Mouse (Mus musculus) lung, adult 2 months (tissue): ENCODE data around the gene Gm21885. TPM values are rescaled to one million over a fixed set of nuclear protein-coding genes. Genes with fewer than 3 reads are reported as not detected.

Experiments
- DNase-seq: peaks from one replicate; pipeline ENCODE4 v3.0.0; 2022
- H3K4me1 ChIP-seq: fragments of 200-500 bp; 2 replicates; pipeline ENCODE4 v1.6.1; 2011; ENCODE audit warnings: low read length; ENCODE audit not compliant: control insufficient read depth, insufficient read depth
- H3K4me3 ChIP-seq: fragments of 200-500 bp; replicated peaks from 2 replicates; pipeline ENCODE3; 2011; ENCODE audit warnings: low read depth, mild to moderate bottlenecking, control low read depth, low read length; ENCODE audit errors: extremely low read depth
- CTCF ChIP-seq: fragments of 200-500 bp; IDR thresholded peaks from 2 replicates; pipeline ENCODE4 v1.5.1; 2011; ENCODE audit warnings: mild to moderate bottlenecking, low read length, control low read depth; ENCODE audit not compliant: insufficient read depth
- POLR2A ChIP-seq: fragments of 200-500 bp; IDR thresholded peaks from 2 replicates; pipeline ENCODE4 v1.6.1; 2011; ENCODE audit warnings: low read depth, mild to moderate bottlenecking, control low read depth, low read length, borderline replicate concordance; ENCODE audit errors: extremely low read depth
- WGBS: fragments of 180-500 bp; shearing (Covaris S2); methylation state at CpG from one replicate; pipeline ENCODE4 v1.1.7; 2018; 5-methylcytosine and 5-hydroxymethylcytosine counted together
- polyA plus RNA-seq: library from polyadenylated mRNA; depleted of rRNA; stranded (reverse); fragments of >200 nt; gene quantifications from 2 replicates; pipeline ENCODE4 v1.2.3, GENCODE M21; 2012

Gm21885 gene
- polyA plus RNA-seq, 1 experiment, result not detected

GRCm38 (mm10) chr11:94315308-94315707 is 33.6 kb downstream of the Gm21885 start:
- H3K4me3 ChIP-seq, result no peak overlapping the region
- no peak for DNase-seq
- 31% methylated on average over 1 of the region's 1 CpGs for WGBS
- peaks cover 41% of the 10 kb centered on the region for H3K4me1 ChIP-seq
- no peak for TF ChIP-seq POLR2A
- no peak for TF ChIP-seq CTCF

GRCm38 (mm10) chr11:94316528-94316927 is 34.9 kb downstream of the Gm21885 start:
- Histone ChIP-seq H3K4me1 (peaks cover 34% of the 10 kb centered on the region), H3K4me3 (no peak overlapping the region)
- TF ChIP-seq POLR2A (no peak), CTCF (no peak)
- DNase-seq, result no peak
- WGBS, result 67% methylated on average over 2 of the region's 2 CpGs

- DNase-seq, result no peak
- Histone ChIP-seq H3K4me3 (no peak overlapping the region), H3K4me1 (peaks cover 31% of the 10 kb centered on the region)
- TF ChIP-seq POLR2A (no peak), CTCF (no peak)
- 44% methylated on average over 1 of the region's 1 CpGs for WGBS
Observed at GRCm38 (mm10) chr11:94317014-94317413, 35.3 kb downstream of the Gm21885 start.

- no peak for TF ChIP-seq POLR2A
- no peak for TF ChIP-seq CTCF
- peaks cover 31% of the 10 kb centered on the region for H3K4me1 ChIP-seq
- DNase-seq, result no peak
- whole genome bisulfite sequencing, result 30% methylated on average over 4 of the region's 4 CpGs
- H3K4me3 ChIP-seq, result no peak overlapping the region
Observed at GRCm38 (mm10) chr11:94317515-94317914, 35.8 kb downstream of the Gm21885 start.

- no peak overlapping the region for H3K4me3 ChIP-seq
- DNase-seq, result no peak
- TF ChIP-seq POLR2A (no peak), CTCF (no peak)
- 59% methylated on average over 5 of the region's 5 CpGs for WGBS
- H3K4me1 ChIP-seq, result peaks cover 27% of the 10 kb centered on the region
Observed at GRCm38 (mm10) chr11:94318056-94318455, 36.4 kb downstream of the Gm21885 start.

- H3K4me3 ChIP-seq, result peak overlapping the region; percentile 72
- WGBS, result under 1% methylated on average over 66 of the region's 67 CpGs
- peaks cover 13% of the 10 kb centered on the region for H3K4me1 ChIP-seq
- no peak for TF ChIP-seq POLR2A
- TF ChIP-seq CTCF, result no peak
- DNase-seq, result no peak
Observed at GRCm38 (mm10) chr11:94320969-94321930, 39.6 kb downstream of the Gm21885 start.

GRCm38 (mm10) chr11:94321931-94322400 is 40.3 kb downstream of the Gm21885 start, which contains the start of gene Luc7l3:
Gene Luc7l3, minus strand, starts transcription at chr11:94321988.
- peak; percentile 95 for DNase-seq
- WGBS, result under 1% methylated on average over 36 of the region's 36 CpGs
- H3K4me1 ChIP-seq, result peaks cover 11% of the 10 kb centered on the region

GRCm38 (mm10) chr11:94322636-94323035 is 41.0 kb downstream of the Gm21885 start:
- H3K4me1 ChIP-seq, result peaks cover 12% of the 10 kb centered on the region
- no peak for TF ChIP-seq POLR2A
- no peak for TF ChIP-seq CTCF
- H3K4me3 ChIP-seq, result no peak overlapping the region
- 40% methylated on average over 5 of the region's 5 CpGs for WGBS
- no peak for DNase-seq

More at GRCm38 (mm10) chr11:94321931-94322400, 40.3 kb downstream of the Gm21885 start, which contains the start of gene Luc7l3:
- no peak for TF ChIP-seq CTCF
- TF ChIP-seq POLR2A, result peak; percentile 91
- H3K4me3 ChIP-seq, result peak within 1 kb of the TSS; percentile 89

GRCm38 (mm10) chr11:94323271-94323925 is 41.7 kb downstream of the Gm21885 start:
- 77% methylated on average over 5 of the region's 5 CpGs for WGBS

More at GRCm38 (mm10) chr11:94323271-94323925, 41.7 kb downstream of the Gm21885 start:
- peaks cover 12% of the 10 kb centered on the region for H3K4me1 ChIP-seq
- no peak for TF ChIP-seq POLR2A
- TF ChIP-seq CTCF, result no peak
- H3K4me3 ChIP-seq, result no peak overlapping the region
- DNase-seq, result no peak
